Mouse (Mus musculus) hindbrain, embryonic 13.5 days (tissue): ENCODE results near the gene Rora. TPM values are rescaled to one million over a fixed set of nuclear protein-coding genes. Genes with fewer than 3 reads are reported as not detected.

Experiments
- ATAC-seq: fragments of 200-750 bp; cut with Nextera tagmentation; 2 replicates; pipeline ENCODE4 v1.8.0; 2017; ENCODE audit warnings: moderate TSS enrichment; ENCODE audit not compliant: low FRiP score
- H3K27ac ChIP-seq: fragments of 300-500 bp; sonication (generic); 2 replicates; pipeline ENCODE4 v1.5.1; 2015; ENCODE audit warnings: inconsistent platforms, mild to moderate bottlenecking, moderate library complexity
- H3K27me3 ChIP-seq: fragments of 300-500 bp; sonication (generic); 2 replicates; pipeline ENCODE4 v1.6.1; 2015; ENCODE audit warnings: mild to moderate bottlenecking, inconsistent platforms
- H3K36me3 ChIP-seq: fragments of 300-500 bp; sonication (generic); 2 replicates; pipeline ENCODE4 v1.6.1; 2015; ENCODE audit warnings: mild to moderate bottlenecking, inconsistent platforms
- H3K4me1 ChIP-seq: fragments of 300-500 bp; sonication (generic); replicated peaks from 2 replicates; pipeline ENCODE4 v1.6.1; 2015; ENCODE audit warnings: inconsistent platforms
- H3K4me2 ChIP-seq: fragments of 300-500 bp; sonication (generic); 2 replicates; pipeline ENCODE4 v1.6.1; 2015; ENCODE audit warnings: inconsistent platforms, mild to moderate bottlenecking, moderate library complexity
- H3K4me3 ChIP-seq: fragments of 300-500 bp; sonication (generic); 2 replicates; pipeline ENCODE4 v1.5.1; 2015; ENCODE audit warnings: mild to moderate bottlenecking, inconsistent platforms
- H3K9ac ChIP-seq: fragments of 300-500 bp; sonication (generic); 2 replicates; pipeline ENCODE4 v1.6.1; 2015; ENCODE audit warnings: mild to moderate bottlenecking, inconsistent platforms
- H3K9me3 ChIP-seq: fragments of 300-500 bp; sonication (generic); 2 replicates; pipeline ENCODE4 v1.6.1; 2016; ENCODE audit warnings: inconsistent platforms
- WGBS: fragments of 180-500 bp; shearing (Covaris S2); methylation state at CpG from one replicate; pipeline ENCODE4 v1.1.7; 2015; 5-methylcytosine and 5-hydroxymethylcytosine counted together
- polyA plus RNA-seq: library from polyadenylated mRNA; unstranded; fragments of >200 nt; fragmentation: Nextera tagmentation; extraction: Ambion mirVana; gene quantifications from 2 replicates; pipeline ENCODE4 v1.2.1, GENCODE M21; 2015

Rora gene
- polyA plus RNA-seq, 1 experiment from 2014 or later = 25.0 TPM

GRCm38 (mm10) chr9:68912483-68913151 is 259.0 kb downstream of the Rora start:
- ATAC-seq = no peak
- Histone ChIP-seq H3K9ac (no peak overlapping the region), H3K4me3 (no peak overlapping the region), H3K27me3 (no peaks in the 10 kb centered on the region), H3K4me1 (peaks cover 26% of the 10 kb centered on the region), H3K4me2 (no peak overlapping the region), H3K9me3 (no peaks in the 10 kb centered on the region), H3K27ac (no peak overlapping the region), H3K36me3 (no peaks in the 10 kb centered on the region)
- WGBS = 33% methylated on average over 8 of the region's 8 CpGs

GRCm38 (mm10) chr9:68913191-68913697 is 259.7 kb downstream of the Rora start:
- ATAC-seq = no peak
- peaks cover 26% of the 10 kb centered on the region for H3K4me1 ChIP-seq
- H3K27ac ChIP-seq = no peak overlapping the region
- WGBS = 61% methylated on average over 10 of the region's 10 CpGs
- no peaks in the 10 kb centered on the region for H3K9me3 ChIP-seq
- H3K9ac ChIP-seq = no peak overlapping the region; the same call in 1 of the 2 replicates
- no peak overlapping the region for H3K4me3 ChIP-seq
- H3K4me2 ChIP-seq = no peak overlapping the region
- H3K27me3 ChIP-seq = no peaks in the 10 kb centered on the region
- H3K36me3 ChIP-seq = no peaks in the 10 kb centered on the region

- Histone ChIP-seq H3K27me3 (no peaks in the 10 kb centered on the region), H3K4me1 (peaks cover 26% of the 10 kb centered on the region), H3K4me3 (no peak overlapping the region), H3K9me3 (no peaks in the 10 kb centered on the region), H3K36me3 (no peaks in the 10 kb centered on the region), H3K27ac (no peak overlapping the region), H3K4me2 (no peak overlapping the region), H3K9ac (no peak overlapping the region)
- ATAC-seq = no peak
- 91% methylated on average over 4 of the region's 4 CpGs for WGBS
Measured at GRCm38 (mm10) chr9:68914541-68915275, 261.1 kb downstream of the Rora start.

DNA sequence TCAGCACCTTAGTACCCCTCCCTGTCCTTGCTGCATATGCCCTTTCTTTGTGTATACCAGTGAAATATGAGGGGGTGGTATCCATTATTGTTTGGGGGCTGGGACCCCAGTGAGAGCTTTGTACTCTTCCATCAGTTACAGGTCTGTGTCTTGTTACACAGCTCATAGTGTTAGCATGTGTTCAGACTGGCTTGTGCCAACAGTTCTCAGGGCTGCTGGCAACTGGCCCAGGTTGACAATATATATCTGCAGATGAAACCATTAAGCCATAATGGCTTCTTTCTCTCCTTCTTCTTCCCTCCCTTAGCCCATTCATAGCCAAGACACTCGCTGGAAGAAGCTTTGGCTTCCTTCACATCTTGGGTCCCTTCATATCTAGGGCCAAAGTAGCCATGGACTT is 263.2 kb downstream of the Rora start:
- Histone ChIP-seq H3K4me1 (peaks cover 26% of the 10 kb centered on the region), H3K27me3 (no peaks in the 10 kb centered on the region), H3K36me3 (no peaks in the 10 kb centered on the region), H3K4me3 (no peak overlapping the region), H3K4me2 (no peak overlapping the region), H3K27ac (peak overlapping the region; percentile 12; the same call in 1 of the 2 replicates), H3K9ac (no peak overlapping the region), H3K9me3 (no peaks in the 10 kb centered on the region)
- WGBS = 58% methylated on average over 1 of the region's 1 CpGs
- no peak for ATAC-seq

DNA sequence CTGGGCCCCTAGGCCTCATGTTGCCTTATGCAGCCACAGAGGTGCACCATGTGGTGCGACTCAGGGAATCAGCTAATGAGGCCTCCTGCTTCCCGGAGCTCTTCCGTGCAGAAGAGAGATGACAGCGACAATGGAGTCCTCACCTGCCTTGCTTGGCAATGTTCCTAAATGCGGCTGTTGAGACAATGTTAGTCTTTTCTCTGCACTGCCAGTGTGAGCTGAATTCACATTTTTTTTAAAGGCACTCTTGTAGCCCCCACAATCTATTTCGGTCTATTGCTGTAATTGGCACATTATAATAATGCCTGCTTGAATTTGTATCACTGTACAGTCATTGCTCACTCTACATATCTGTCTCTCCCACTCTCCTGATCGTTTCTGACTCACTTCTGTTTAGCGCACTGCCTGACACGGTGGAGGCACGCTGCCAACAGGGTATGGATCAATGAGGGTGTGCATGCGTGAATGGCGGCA is 269.6 kb downstream of the Rora start:
- peak; percentile 52 for ATAC-seq
- Histone ChIP-seq H3K27me3 (no peaks in the 10 kb centered on the region), H3K9me3 (no peaks in the 10 kb centered on the region), H3K4me2 (no peak overlapping the region), H3K36me3 (no peaks in the 10 kb centered on the region), H3K9ac (no peak overlapping the region), H3K4me1 (peaks cover 5% of the 10 kb centered on the region), H3K27ac (peak overlapping the region; percentile 46; the same call in 1 of the 2 replicates), H3K4me3 (no peak overlapping the region)
- 63% methylated on average over 12 of the region's 12 CpGs for WGBS

GRCm38 (mm10) chr9:68926406-68926805 is 272.8 kb downstream of the Rora start:
- Histone ChIP-seq H3K4me1 (peaks cover 15% of the 10 kb centered on the region), H3K4me3 (no peak overlapping the region), H3K27ac (no peak overlapping the region), H3K9ac (no peak overlapping the region), H3K4me2 (no peak overlapping the region), H3K36me3 (no peaks in the 10 kb centered on the region), H3K9me3 (0 out of 2 replicates have a peak, but pooled peaks cover 5% of the 10 kb centered on the region), H3K27me3 (no peaks in the 10 kb centered on the region)
- no peak for ATAC-seq
- 92% methylated on average over 6 of the region's 6 CpGs for WGBS

- Histone ChIP-seq H3K27me3 (no peaks in the 10 kb centered on the region), H3K9me3 (0 out of 2 replicates have a peak, but pooled peaks cover 5% of the 10 kb centered on the region), H3K9ac (no peak overlapping the region), H3K27ac (no peak overlapping the region), H3K36me3 (no peaks in the 10 kb centered on the region), H3K4me3 (no peak overlapping the region), H3K4me1 (peaks cover 9% of the 10 kb centered on the region), H3K4me2 (no peak overlapping the region)
- ATAC-seq = no peak
- WGBS = 68% methylated on average over 3 of the region's 3 CpGs
Measured at GRCm38 (mm10) chr9:68933159-68933558, 279.6 kb downstream of the Rora start.

DNA sequence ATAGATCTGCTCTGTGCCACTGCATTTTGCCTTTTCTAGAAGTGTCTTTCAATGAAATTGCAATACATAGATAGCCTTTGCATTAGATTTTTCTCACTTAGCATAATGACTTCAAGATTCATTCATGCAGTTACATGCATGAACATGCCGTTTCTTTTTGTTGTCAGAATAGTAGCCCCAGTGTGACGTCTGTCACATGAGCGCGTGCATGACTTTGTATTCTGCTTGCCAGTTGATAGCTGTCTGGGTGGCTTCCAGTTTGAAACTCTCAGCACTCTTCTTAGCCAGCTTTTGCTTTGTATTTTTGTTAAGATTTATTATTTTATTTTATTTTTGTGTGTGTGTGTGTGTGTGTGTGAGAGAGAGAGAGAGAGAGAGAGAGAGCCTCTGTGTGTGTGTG is 280.7 kb downstream of the Rora start:
- Histone ChIP-seq H3K27ac (0 out of 2 replicates have a peak overlapping the region, but pooled peaks have one; percentile 24), H3K4me2 (no peak overlapping the region), H3K4me3 (no peak overlapping the region), H3K36me3 (no peaks in the 10 kb centered on the region), H3K9me3 (no peaks in the 10 kb centered on the region), H3K4me1 (peaks cover 9% of the 10 kb centered on the region), H3K27me3 (no peaks in the 10 kb centered on the region), H3K9ac (no peak overlapping the region)
- WGBS = 59% methylated on average over 4 of the region's 4 CpGs
- ATAC-seq = no peak

GRCm38 (mm10) chr9:68935611-68936010 is 282.0 kb downstream of the Rora start:
- H3K36me3 ChIP-seq = no peaks in the 10 kb centered on the region
- 74% methylated on average over 11 of the region's 11 CpGs for WGBS
- H3K27me3 ChIP-seq = no peaks in the 10 kb centered on the region
- no peak overlapping the region for H3K4me3 ChIP-seq
- no peak overlapping the region for H3K27ac ChIP-seq
- H3K9ac ChIP-seq = no peak overlapping the region
- H3K9me3 ChIP-seq = no peaks in the 10 kb centered on the region
- ATAC-seq = no peak
- no peak overlapping the region for H3K4me2 ChIP-seq
- peaks cover 2% of the 10 kb centered on the region; the same call in 1 of the 2 replicates for H3K4me1 ChIP-seq

- ATAC-seq = no peak
Measured at GRCm38 (mm10) chr9:68941037-68941436, 287.5 kb downstream of the Rora start.

GRCm38 (mm10) chr9:68942595-68943011 is 289.0 kb downstream of the Rora start:
- no peaks in the 10 kb centered on the region for H3K36me3 ChIP-seq
- 50% methylated on average over 4 of the region's 4 CpGs for WGBS
- no peak for ATAC-seq

More at GRCm38 (mm10) chr9:68941037-68941436, 287.5 kb downstream of the Rora start:
- no peak overlapping the region for H3K9ac ChIP-seq
- 63% methylated on average over 7 of the region's 7 CpGs for WGBS
- no peak overlapping the region for H3K4me3 ChIP-seq
- H3K4me2 ChIP-seq = no peak overlapping the region
- peaks cover 20% of the 10 kb centered on the region for H3K4me1 ChIP-seq
- H3K27me3 ChIP-seq = peaks cover 13% of the 10 kb centered on the region
- H3K9me3 ChIP-seq = no peaks in the 10 kb centered on the region
- no peak overlapping the region for H3K27ac ChIP-seq
- no peaks in the 10 kb centered on the region for H3K36me3 ChIP-seq

DNA sequence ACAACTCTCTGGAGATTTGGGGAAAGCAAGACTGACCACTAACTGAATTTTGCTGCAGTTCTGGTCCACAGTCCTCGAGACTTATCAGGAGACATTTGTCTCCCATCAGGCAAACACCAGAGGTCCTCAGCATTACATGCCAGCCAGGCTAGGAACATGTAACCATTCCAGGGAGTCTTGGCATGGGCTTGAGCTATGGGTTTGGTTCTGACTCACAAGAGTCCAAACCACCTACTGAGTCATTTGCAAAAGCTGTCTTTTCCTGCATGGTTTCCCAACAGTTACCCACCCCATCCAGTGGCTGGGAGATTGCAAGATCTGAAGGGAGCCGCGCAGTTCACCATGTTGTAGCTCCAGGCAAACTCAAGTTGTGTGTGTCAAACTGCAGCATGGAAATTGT is 290.4 kb downstream of the Rora start:
- 98% methylated on average over 3 of the region's 3 CpGs for WGBS
- H3K27ac ChIP-seq = no peak overlapping the region

More at GRCm38 (mm10) chr9:68942595-68943011, 289.0 kb downstream of the Rora start:
- Histone ChIP-seq H3K9ac (no peak overlapping the region), H3K4me2 (no peak overlapping the region), H3K27me3 (peaks cover 17% of the 10 kb centered on the region), H3K4me1 (peaks cover 27% of the 10 kb centered on the region), H3K4me3 (no peak overlapping the region), H3K27ac (no peak overlapping the region), H3K9me3 (no peaks in the 10 kb centered on the region)

More for the DNA sequence above, 290.4 kb downstream of the Rora start:
- Histone ChIP-seq H3K9ac (no peak overlapping the region), H3K4me3 (no peak overlapping the region), H3K9me3 (no peaks in the 10 kb centered on the region), H3K27me3 (peaks cover 17% of the 10 kb centered on the region), H3K4me2 (no peak overlapping the region), H3K4me1 (peaks cover 35% of the 10 kb centered on the region), H3K36me3 (no peaks in the 10 kb centered on the region)
- no peak for ATAC-seq
